Mouse (Mus musculus): ENCODE measurements around the gene Pxylp1.

- TF ChIP-seq CTCF (IDR thresholded peaks at IDR 0.05) (no peak), EP300 (IDR thresholded peaks at IDR 0.05) (no peak)
Observed at GRCm38 (mm10) chr9:96904360-96905355, 12.2 kb upstream of the Pxylp1 start.
